Mouse (Mus musculus): Measurements from ENCODE around the gene Grb10. TPM values are rescaled to one million over a fixed set of nuclear protein-coding genes. Genes with fewer than 3 reads are reported as not detected.

Grb10 gene
- polyA plus RNA-seq, 1 experiment, result 7.2 TPM

DNA sequence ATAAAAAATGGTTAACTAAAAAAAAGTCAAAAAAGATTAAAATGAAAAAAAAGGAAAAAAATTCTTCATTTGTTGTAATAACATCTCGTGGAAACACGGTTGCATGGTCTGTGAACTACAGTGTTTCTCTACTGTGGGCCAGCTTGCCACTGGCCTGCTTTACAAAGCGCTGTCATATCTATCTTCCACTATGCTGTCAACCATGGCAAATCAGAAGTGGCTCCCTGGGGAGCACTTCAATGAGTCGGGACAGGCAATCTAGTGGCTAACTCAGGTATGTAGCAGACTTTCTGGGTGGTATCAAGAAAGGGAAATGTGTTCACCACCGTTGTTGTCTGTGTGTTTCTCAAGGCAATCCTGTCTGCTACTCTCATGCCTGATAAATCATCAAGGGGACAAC is 106.8 kb downstream of the Grb10 start:
- H3K27me3 ChIP-seq (replicated peaks), result peaks cover 6% of the 10 kb centered on the region
- no peaks in the 10 kb centered on the region for H3K9me3 ChIP-seq
- TF ChIP-seq GATA1 (IDR thresholded peaks at IDR 0.05; ENCODE audit: borderline replicate concordance, low read length), result no peak
- TF ChIP-seq FLI1 (IDR thresholded peaks at IDR 0.05; ENCODE audit: low read length), result no peak
- peaks cover 54% of the 10 kb centered on the region for H3K4me1 ChIP-seq
- H3K36me3 ChIP-seq (replicated peaks; ENCODE audit: low read length), result peaks cover 58% of the 10 kb centered on the region
- H3K4me3 ChIP-seq (replicated peaks), result no peak overlapping the region

DNA sequence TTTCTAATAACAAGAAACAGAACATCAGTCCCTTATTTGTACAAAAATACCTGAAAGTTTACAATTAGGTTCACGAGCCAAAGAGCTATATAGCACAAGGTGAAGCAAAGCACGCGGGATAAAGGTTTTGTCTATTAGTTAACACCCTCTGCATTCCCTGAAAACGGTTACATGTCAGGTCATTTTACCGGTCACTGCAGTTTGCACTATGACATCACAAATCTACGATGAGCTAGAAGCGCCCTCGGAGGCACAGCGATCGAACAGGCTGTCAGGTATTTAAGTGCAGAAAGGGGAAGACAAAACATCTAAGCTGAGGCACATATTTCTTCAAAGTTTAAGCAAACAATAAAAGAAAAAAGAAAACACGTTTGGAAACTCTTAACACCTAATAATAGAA is 108.0 kb downstream of the Grb10 start:
- peaks cover 45% of the 10 kb centered on the region for H3K4me1 ChIP-seq
- TF ChIP-seq FLI1 (IDR thresholded peaks at IDR 0.05; ENCODE audit: low read length), result no peak
- no peak for TF ChIP-seq GATA1 (IDR thresholded peaks at IDR 0.05; ENCODE audit: borderline replicate concordance, low read length)
- H3K27me3 ChIP-seq (replicated peaks), result peaks cover 6% of the 10 kb centered on the region
- H3K36me3 ChIP-seq (replicated peaks; ENCODE audit: low read length), result peaks cover 46% of the 10 kb centered on the region
- H3K9me3 ChIP-seq, result no peaks in the 10 kb centered on the region
- no peak overlapping the region for H3K4me3 ChIP-seq (replicated peaks)

DNA sequence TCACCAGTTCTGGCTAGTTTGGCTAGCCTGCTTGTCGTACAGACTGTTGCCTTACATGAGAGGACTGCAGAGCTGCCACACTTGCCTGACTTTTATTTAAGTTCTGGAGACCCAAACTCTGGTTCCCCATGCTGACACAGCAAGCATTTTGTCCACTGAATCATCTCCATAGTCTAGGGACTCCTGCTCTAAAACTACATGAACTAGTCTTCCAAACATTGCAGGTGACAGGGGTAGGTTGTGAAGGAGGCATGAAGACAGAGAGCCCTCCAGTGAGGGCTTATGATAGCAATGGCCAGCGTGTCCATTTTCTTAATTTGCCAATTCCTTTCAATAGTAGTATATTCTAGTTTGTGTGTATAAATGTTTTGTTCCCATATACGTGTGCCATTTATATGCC is 109.4 kb downstream of the Grb10 start:
- H3K27me3 ChIP-seq (replicated peaks), result peaks cover 6% of the 10 kb centered on the region
- peaks cover 36% of the 10 kb centered on the region for H3K36me3 ChIP-seq (replicated peaks; ENCODE audit: low read length)
- H3K9me3 ChIP-seq, result no peaks in the 10 kb centered on the region
- H3K4me3 ChIP-seq (replicated peaks), result no peak overlapping the region
- TF ChIP-seq FLI1 (IDR thresholded peaks at IDR 0.05; ENCODE audit: low read length) (no peak), GATA1 (IDR thresholded peaks at IDR 0.05; ENCODE audit: borderline replicate concordance, low read length) (no peak)
- H3K4me1 ChIP-seq, result peaks cover 32% of the 10 kb centered on the region

GRCm38 (mm10) chr11:11928586-11928985 is 109.9 kb downstream of the Grb10 start:
- peaks cover 32% of the 10 kb centered on the region for H3K4me1 ChIP-seq
- no peak overlapping the region for H3K4me3 ChIP-seq (replicated peaks)
- peaks cover 6% of the 10 kb centered on the region for H3K27me3 ChIP-seq (replicated peaks)
- TF ChIP-seq GATA1 (IDR thresholded peaks at IDR 0.05; ENCODE audit: borderline replicate concordance, low read length), result no peak
- no peak for TF ChIP-seq FLI1 (IDR thresholded peaks at IDR 0.05; ENCODE audit: low read length)
- no peaks in the 10 kb centered on the region for H3K9me3 ChIP-seq
- H3K36me3 ChIP-seq (replicated peaks; ENCODE audit: low read length), result peaks cover 32% of the 10 kb centered on the region

- H3K4me1 ChIP-seq, result peaks cover 22% of the 10 kb centered on the region
- peaks cover 3% of the 10 kb centered on the region for H3K27me3 ChIP-seq (replicated peaks)
- no peak overlapping the region for H3K4me3 ChIP-seq (replicated peaks)
- TF ChIP-seq FLI1 (IDR thresholded peaks at IDR 0.05; ENCODE audit: low read length) (no peak), GATA1 (IDR thresholded peaks at IDR 0.05; ENCODE audit: borderline replicate concordance, low read length) (no peak)
- H3K9me3 ChIP-seq, result no peaks in the 10 kb centered on the region
- no peaks in the 10 kb centered on the region for H3K36me3 ChIP-seq (replicated peaks; ENCODE audit: low read length)
These were observed 114.6 kb downstream of the Grb10 start for GRCm38 (mm10) chr11:11923900-11924299.

- Histone ChIP-seq H3K4me1 (peaks cover 22% of the 10 kb centered on the region), H3K27me3 (replicated peaks) (no peaks in the 10 kb centered on the region), H3K4me3 (replicated peaks) (no peak overlapping the region), H3K9me3 (no peaks in the 10 kb centered on the region), H3K36me3 (replicated peaks; ENCODE audit: low read length) (no peaks in the 10 kb centered on the region)
- TF ChIP-seq GATA1 (IDR thresholded peaks at IDR 0.05; ENCODE audit: borderline replicate concordance, low read length) (no peak), FLI1 (IDR thresholded peaks at IDR 0.05; ENCODE audit: low read length) (no peak)
These were observed 115.1 kb downstream of the Grb10 start for GRCm38 (mm10) chr11:11923345-11923744.

DNA sequence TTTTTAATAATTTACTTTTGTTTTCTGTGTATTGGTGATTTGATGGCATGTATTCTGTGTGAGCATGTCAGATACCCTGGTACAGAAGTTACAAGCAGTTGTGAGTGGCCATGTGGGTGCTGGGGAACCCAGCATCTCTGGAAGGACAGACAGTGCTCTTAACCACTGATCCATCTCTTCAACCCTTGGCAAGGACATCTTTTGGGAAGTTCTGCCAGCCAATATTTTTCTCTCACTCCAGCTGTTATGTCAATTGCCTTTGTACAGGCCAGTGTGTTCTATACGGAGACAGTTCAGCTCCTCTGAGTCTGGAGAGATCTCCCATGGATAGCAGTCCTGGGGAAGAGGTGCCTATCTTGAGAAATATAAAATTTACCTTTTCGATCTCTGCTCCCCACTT is 116.4 kb downstream of the Grb10 start:
- Histone ChIP-seq H3K9me3 (no peaks in the 10 kb centered on the region), H3K27me3 (replicated peaks) (no peaks in the 10 kb centered on the region), H3K4me1 (peaks cover 22% of the 10 kb centered on the region), H3K36me3 (replicated peaks; ENCODE audit: low read length) (no peaks in the 10 kb centered on the region), H3K4me3 (replicated peaks) (no peak overlapping the region)
- no peak for TF ChIP-seq FLI1 (IDR thresholded peaks at IDR 0.05; ENCODE audit: low read length)

DNA sequence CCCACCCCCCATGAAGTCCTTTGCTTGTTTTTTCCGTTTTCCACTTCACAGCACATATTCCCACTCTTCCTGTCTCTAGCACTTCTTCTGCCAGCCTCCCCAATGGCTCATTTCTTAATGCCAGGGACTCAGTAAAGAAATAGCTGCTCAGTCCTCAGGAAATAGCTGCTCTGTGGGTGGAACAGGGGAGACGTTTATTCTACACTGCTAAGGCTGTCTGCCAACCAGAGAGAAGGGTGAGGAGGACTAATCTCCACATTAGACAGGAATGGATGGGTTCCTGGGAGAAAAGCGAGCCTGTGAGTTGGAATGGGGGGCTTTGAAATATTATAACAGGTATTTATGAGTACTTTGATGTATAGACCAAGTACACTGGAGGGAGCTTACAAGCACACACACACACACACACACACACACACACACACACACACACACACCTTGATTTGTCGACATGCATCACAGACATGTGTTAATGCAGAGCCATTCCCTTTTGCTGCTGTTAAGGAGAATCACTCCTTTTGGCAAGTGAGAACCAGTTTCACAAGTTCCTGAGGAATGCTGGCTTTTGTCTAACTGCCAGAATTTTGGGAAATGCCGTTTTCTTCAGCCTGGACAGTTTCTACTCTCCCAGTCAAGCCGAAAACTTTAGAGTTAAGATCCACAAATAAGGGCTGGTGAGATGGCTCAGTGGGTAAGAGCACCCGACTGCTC is 130.6 kb downstream of the Grb10 start:
- no peak for TF ChIP-seq GATA1 (IDR thresholded peaks at IDR 0.05; ENCODE audit: borderline replicate concordance, low read length)
- TF ChIP-seq FLI1 (IDR thresholded peaks at IDR 0.05; ENCODE audit: low read length), result no peak
- H3K4me1 ChIP-seq, result no peaks in the 10 kb centered on the region

GRCm38 (mm10) chr11:11905518-11905917 is 133.0 kb downstream of the Grb10 start:
- Histone ChIP-seq H3K9me3 (no peaks in the 10 kb centered on the region), H3K4me1 (peaks cover 7% of the 10 kb centered on the region), H3K27me3 (replicated peaks) (peaks cover 4% of the 10 kb centered on the region), H3K4me3 (replicated peaks) (no peak overlapping the region), H3K36me3 (replicated peaks; ENCODE audit: low read length) (no peaks in the 10 kb centered on the region)
- TF ChIP-seq GATA1 (IDR thresholded peaks at IDR 0.05; ENCODE audit: borderline replicate concordance, low read length) (no peak), FLI1 (IDR thresholded peaks at IDR 0.05; ENCODE audit: low read length) (no peak)

More for the DNA sequence above, 130.6 kb downstream of the Grb10 start:
- Histone ChIP-seq H3K36me3 (replicated peaks; ENCODE audit: low read length) (no peaks in the 10 kb centered on the region), H3K27me3 (replicated peaks) (no peaks in the 10 kb centered on the region), H3K4me3 (replicated peaks) (no peak overlapping the region), H3K9me3 (no peaks in the 10 kb centered on the region)

GRCm38 (mm10) chr11:11904995-11905394 is 133.5 kb downstream of the Grb10 start:
- H3K4me1 ChIP-seq, result peaks cover 7% of the 10 kb centered on the region
- no peak overlapping the region for H3K4me3 ChIP-seq (replicated peaks)
- H3K9me3 ChIP-seq, result no peaks in the 10 kb centered on the region
- H3K36me3 ChIP-seq (replicated peaks; ENCODE audit: low read length), result no peaks in the 10 kb centered on the region
- H3K27me3 ChIP-seq (replicated peaks), result peaks cover 4% of the 10 kb centered on the region
- no peak for TF ChIP-seq GATA1 (IDR thresholded peaks at IDR 0.05; ENCODE audit: borderline replicate concordance, low read length)
- no peak for TF ChIP-seq FLI1 (IDR thresholded peaks at IDR 0.05; ENCODE audit: low read length)

All from megakaryocyte, embryonic 14.5 days (primary cell).